Mouse (Mus musculus): ENCODE data around the gene Znrf4.

DNA sequence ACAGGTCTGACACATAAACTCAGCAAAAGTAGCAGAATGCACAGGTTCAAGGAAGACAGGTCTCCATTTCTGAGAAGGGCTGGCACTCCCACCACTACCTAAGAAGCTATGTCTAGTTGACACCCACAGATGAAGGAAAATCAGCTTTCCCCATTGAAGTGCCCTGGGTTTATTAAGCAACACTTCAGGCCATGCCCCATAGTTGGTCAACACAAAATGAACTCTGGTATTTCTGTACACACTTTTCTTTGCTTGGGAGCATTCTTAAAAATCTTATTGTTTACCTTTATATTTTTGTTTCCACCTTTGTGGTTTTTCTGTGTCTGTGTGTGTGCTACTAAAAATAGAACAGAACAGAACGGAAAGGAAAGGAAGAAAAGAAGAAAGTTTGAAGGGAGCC, 47.9 kb upstream of the Znrf4 start:
- TF ChIP-seq SRF (IDR thresholded peaks at IDR 0.05; ENCODE audit: control insufficient read depth, insufficient read length, low read depth), result no peak
- TF ChIP-seq POLR2A (IDR thresholded peaks at IDR 0.05; ENCODE audit: insufficient read length, low read depth), result no peak
- no peak for TF ChIP-seq TCF3 (IDR thresholded peaks at IDR 0.05; ENCODE audit: insufficient read length, low read depth)
- TF ChIP-seq POLR2AphosphoS2 (IDR thresholded peaks at IDR 0.05; ENCODE audit: insufficient read length, low read depth), result no peak
- no peak for TF ChIP-seq USF1 (IDR thresholded peaks at IDR 0.05; ENCODE audit: low read depth)
- TF ChIP-seq MYOG (IDR thresholded peaks at IDR 0.05; ENCODE audit: control insufficient read depth in 1 of 3, insufficient read depth in 1 of 3, insufficient read length in 2 of 3, low read depth in 2 of 3), result no peak
- no peak for TF ChIP-seq CEBPB (IDR thresholded peaks at IDR 0.05; ENCODE audit: insufficient read depth, poor library complexity, severe bottlenecking)
- no peak for TF ChIP-seq TCF12 (IDR thresholded peaks at IDR 0.05; ENCODE audit: insufficient read depth, poor library complexity, severe bottlenecking)
- no peak for TF ChIP-seq E2F4 (IDR thresholded peaks at IDR 0.05; ENCODE audit: insufficient read depth)
